Comparison of ENCODE assay signal across 7 mouse cellular contexts in the genomic region with DNA sequence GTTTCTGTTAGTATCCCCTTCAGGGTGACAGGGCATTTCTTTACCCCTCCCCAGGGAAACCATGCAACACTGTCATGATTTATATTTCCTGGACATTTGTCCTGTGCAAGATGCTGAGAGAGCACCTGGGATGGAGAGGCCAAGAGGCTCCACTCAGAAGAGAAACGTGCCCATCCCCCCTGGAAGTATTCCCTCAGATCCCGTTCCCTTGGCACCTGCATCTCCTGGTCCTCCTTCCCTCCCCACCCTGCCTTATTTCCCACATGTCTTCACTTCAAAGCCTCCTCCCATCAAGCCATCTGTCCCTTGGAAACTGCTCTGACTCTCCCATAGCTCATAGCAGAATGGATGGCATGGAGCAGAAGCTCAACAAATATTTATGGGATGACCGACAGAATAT.
"Had no signal": no experiment of that assay in that cellular context is flagged by ENCODE, and none has a peak within 500 bp of the region (broad histone marks: within the 10 kb centered on the region; RNA-seq: fewer than 3 reads in every experiment).

No protein-coding gene starts in this region.

- DNase-seq: lung, adult 2 months; lung, postnatal 14 days; lung, postnatal 36 days; right cerebral cortex, postnatal 14 days; thymus, adult 2 months; thymus, postnatal 25 days; thymus, postnatal 4 days had no signal
